Mouse (Mus musculus) liver, embryonic 14.5 days (tissue): Measurements from ENCODE around the gene Mdm2. TPM values are rescaled to one million over a fixed set of nuclear protein-coding genes. Genes with fewer than 3 reads are reported as not detected.

ENCODE experiments used
- ATAC-seq: fragments of 200-750 bp; cut with Nextera tagmentation; 2 replicates; pipeline ENCODE4 v1.8.0; 2017; ENCODE audit warnings: moderate number of reproducible peaks, mild to moderate bottlenecking, moderate library complexity; ENCODE audit not compliant: insufficient read depth
- DNase-seq, 3 experiments: peaks; one replicate each; pipeline ENCODE4 v3.0.0-alpha.2; 2012 to 2013; ENCODE audit warnings: low read depth in 3 of 3, low spot score in 3 of 3
- H3K27ac ChIP-seq: fragments of 300-500 bp; sonication (generic); 2 replicates; pipeline ENCODE4 v1.5.1; 2014; ENCODE audit warnings: moderate library complexity, mild to moderate bottlenecking, control low read depth, inconsistent platforms
- H3K27me3 ChIP-seq: fragments of 300-500 bp; sonication (generic); 2 replicates; pipeline ENCODE4 v1.6.1; 2014; ENCODE audit warnings: mild to moderate bottlenecking, low read length, moderate library complexity; ENCODE audit not compliant: control insufficient read depth, insufficient read depth
- H3K36me3 ChIP-seq: fragments of 300-500 bp; sonication (generic); replicated peaks from 2 replicates; pipeline ENCODE4 v1.6.1; 2014; ENCODE audit warnings: low read depth; ENCODE audit not compliant: control insufficient read depth, insufficient read depth
- H3K4me1 ChIP-seq, 2 experiments: fragments of 200-500 bp in 1 of 2; fragments of 300-500 bp in 1 of 2; sonication (generic) in 1 of 2; replicated peaks; 2 replicates each; pipeline ENCODE4 v1.6.1; 2012 to 2014; ENCODE audit warnings: antibody characterized with exemption in 1 of 2, inconsistent platforms in 1 of 2, low read length in 1 of 2; ENCODE audit not compliant: control insufficient read depth in 2 of 2, insufficient read depth in 2 of 2
- H3K4me2 ChIP-seq: fragments of 300-500 bp; sonication (generic); 2 replicates; pipeline ENCODE4 v1.6.1; 2014; ENCODE audit warnings: low read depth, mild to moderate bottlenecking, control low read depth, moderate library complexity
- H3K4me3 ChIP-seq, 2 experiments: fragments of 200-500 bp in 1 of 2; fragments of 300-500 bp in 1 of 2; sonication (generic) in 1 of 2; 2 replicates each; pipeline ENCODE4 v1.5.1; 2012 to 2014; ENCODE audit warnings: low read depth in 2 of 2, low read length in 2 of 2, mild to moderate bottlenecking in 2 of 2, control low read depth in 1 of 2, inconsistent platforms in 1 of 2, moderate library complexity in 1 of 2; ENCODE audit not compliant: insufficient read depth in 1 of 2
- H3K9ac ChIP-seq: fragments of 300-500 bp; sonication (generic); replicated peaks from 2 replicates; pipeline ENCODE4 v1.6.1; 2014; ENCODE audit warnings: mild to moderate bottlenecking, control low read depth, moderate library complexity
- H3K9me3 ChIP-seq: fragments of 300-500 bp; sonication (generic); 2 replicates; pipeline ENCODE4 v1.6.1; 2016; ENCODE audit warnings: low read length, mixed read lengths; ENCODE audit not compliant: control insufficient read depth
- CTCF ChIP-seq: IDR thresholded peaks from 2 replicates; pipeline ENCODE4 v1.5.1; 2016; ENCODE audit warnings: antibody characterized with exemption, low read depth, control low read depth
- EP300 ChIP-seq: IDR thresholded peaks from 2 replicates; pipeline ENCODE4 v1.6.1; 2016; ENCODE audit warnings: antibody characterized with exemption, low read depth
- WGBS: fragments of 180-500 bp; shearing (Covaris S2); extraction: QIAGEN DNeasy Blood & Tissue Kit; methylation state at CpG from one replicate; pipeline ENCODE4 v1.1.7; 2014; ENCODE audit not compliant: insufficient replicate concordance; 5-methylcytosine and 5-hydroxymethylcytosine counted together
- polyA plus RNA-seq, 2 experiments: library from polyadenylated mRNA; depleted of rRNA in 1 of 2; stranded (reverse) in 1 of 2; unstranded in 1 of 2; fragments of >200 nt; fragmentation: Nextera tagmentation in 1 of 2; extraction: Ambion mirVana in 1 of 2; gene quantifications; 2 replicates each; pipeline versions ENCODE4 v1.2.1 to v1.2.3; 2012 to 2014

Mdm2 gene
- polyA plus RNA-seq, 2 experiments, result 12.8 to 20.0 TPM

- TF ChIP-seq EP300 (no peak), CTCF (no peak)
- no peak overlapping the region for H3K27ac ChIP-seq
- whole genome bisulfite sequencing, result 79% methylated on average over 13 of the region's 13 CpGs
- no peak overlapping the region for H3K4me3 ChIP-seq
- H3K4me1 ChIP-seq, result no peaks in the 10 kb centered on the region
- ATAC-seq (no peak), DNase-seq (no peak)
- no peaks in the 10 kb centered on the region for H3K9me3 ChIP-seq
- no peak overlapping the region for H3K9ac ChIP-seq
- no peak overlapping the region for H3K4me2 ChIP-seq
- peaks cover 20% of the 10 kb centered on the region for H3K36me3 ChIP-seq
- H3K27me3 ChIP-seq, result no peaks in the 10 kb centered on the region
Observed at GRCm38 (mm10) chr10:117685849-117686591, 24.5 kb downstream of the Mdm2 start.

GRCm38 (mm10) chr10:117685171-117685848 is 25.2 kb downstream of the Mdm2 start:
- WGBS, result 66% methylated on average over 15 of the region's 15 CpGs
- H3K4me3 ChIP-seq, result no peak overlapping the region
- TF ChIP-seq EP300 (no peak), CTCF (no peak)

GRCm38 (mm10) chr10:117684298-117685170 is 26.0 kb downstream of the Mdm2 start:
- Histone ChIP-seq H3K27ac (no peak overlapping the region), H3K4me2 (no peak overlapping the region), H3K4me1 (no peaks in the 10 kb centered on the region), H3K36me3 (peaks cover 7% of the 10 kb centered on the region), H3K9ac (no peak overlapping the region), H3K27me3 (no peaks in the 10 kb centered on the region), H3K9me3 (no peaks in the 10 kb centered on the region), H3K4me3 (no peak overlapping the region)
- no peak for DNase-seq
- TF ChIP-seq CTCF (no peak), EP300 (no peak)
- no peak for ATAC-seq
- WGBS, result 60% methylated on average over 19 of the region's 19 CpGs

More at GRCm38 (mm10) chr10:117685171-117685848, 25.2 kb downstream of the Mdm2 start:
- no peak overlapping the region for H3K4me2 ChIP-seq
- no peaks in the 10 kb centered on the region for H3K27me3 ChIP-seq
- DNase-seq, result no peak
- no peak overlapping the region for H3K9ac ChIP-seq
- no peaks in the 10 kb centered on the region for H3K9me3 ChIP-seq
- H3K27ac ChIP-seq, result no peak overlapping the region
- peaks cover 13% of the 10 kb centered on the region for H3K36me3 ChIP-seq
- no peaks in the 10 kb centered on the region for H3K4me1 ChIP-seq
- ATAC-seq, result no peak

GRCm38 (mm10) chr10:117683734-117684037 is 26.9 kb downstream of the Mdm2 start:
- peaks cover 0 to 4% of the 10 kb centered on the region in 2 experiments; a peak in 2 of 4 replicates for H3K4me1 ChIP-seq
- H3K9ac ChIP-seq, result no peak overlapping the region
- TF ChIP-seq CTCF (no peak), EP300 (no peak)
- no peak overlapping the region for H3K27ac ChIP-seq
- WGBS, result 84% methylated on average over 9 of the region's 9 CpGs
- H3K27me3 ChIP-seq, result no peaks in the 10 kb centered on the region
- no peaks in the 10 kb centered on the region for H3K9me3 ChIP-seq
- ATAC-seq (no peak), DNase-seq (no peak)
- no peak overlapping the region for H3K4me2 ChIP-seq
- H3K4me3 ChIP-seq, result no peak overlapping the region
- no peaks in the 10 kb centered on the region for H3K36me3 ChIP-seq
